Mouse (Mus musculus) cortical plate, adult 2 months (tissue): Measurements from ENCODE around the gene Abracl.

Source experiments
- CTCF ChIP-seq: fragments of 200-500 bp; IDR thresholded peaks from 2 replicates; pipeline ENCODE4 v1.5.1; 2011; ENCODE audit warnings: mild to moderate bottlenecking, control low read depth, low read length; ENCODE audit not compliant: insufficient read depth; ENCODE audit errors: extremely low read depth
- POLR2A ChIP-seq: fragments of 200-500 bp; IDR thresholded peaks from 2 replicates; pipeline ENCODE4 v1.6.1; 2011; ENCODE audit warnings: mild to moderate bottlenecking, low read length, control low read depth; ENCODE audit not compliant: insufficient read depth; ENCODE audit errors: extremely low read depth

DNA sequence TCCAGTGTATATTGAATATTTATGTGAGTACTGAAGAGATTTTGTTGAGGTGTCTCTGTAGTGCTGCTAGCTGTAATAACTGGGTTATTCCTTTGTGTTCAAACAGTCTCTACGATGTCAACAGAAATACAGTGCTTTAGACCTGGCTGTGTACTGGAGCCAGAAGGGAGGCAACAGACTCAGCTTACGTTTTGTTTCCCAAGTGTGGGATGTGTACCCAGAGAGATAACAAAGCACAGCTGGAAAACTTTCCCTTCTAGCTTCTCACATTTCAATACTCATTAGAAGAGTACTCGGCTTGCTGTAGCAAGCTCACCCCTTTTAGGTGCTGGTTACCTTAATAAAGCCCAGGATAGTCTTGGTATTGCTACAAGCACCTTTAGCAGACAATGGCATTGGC, 49.8 kb upstream of the Abracl start:
- TF ChIP-seq POLR2A (no peak), CTCF (no peak)
